Mouse (Mus musculus) embryonic facial prominence, embryonic 12.5 days (tissue): ENCODE data around the gene Slc5a6. TPM values are rescaled to one million over a fixed set of nuclear protein-coding genes. Genes with fewer than 3 reads are reported as not detected.
A peak's percentile ranks its signal among the peaks of the same experiment; 100 is the strongest.
"Not testable (repeated sequence)": the region's sequence is repeated elsewhere in the genome, so short reads cannot be mapped to it uniquely, and the experiment has no call there.

Experiments
- ATAC-seq: fragments of 200-750 bp; cut with Nextera tagmentation; 2 replicates; pipeline ENCODE4 v1.8.0; 2017; ENCODE audit not compliant: insufficient number of reproducible peaks, insufficient read depth, low FRiP score, low TSS enrichment
- H3K27ac ChIP-seq: fragments of 300-500 bp; sonication (generic); 2 replicates; pipeline ENCODE4 v1.5.1; 2016; ENCODE audit warnings: mild to moderate bottlenecking
- H3K27me3 ChIP-seq: fragments of 300-500 bp; sonication (generic); 2 replicates; pipeline ENCODE4 v1.6.1; 2016; ENCODE audit warnings: mild to moderate bottlenecking, moderate library complexity
- H3K36me3 ChIP-seq: fragments of 300-500 bp; sonication (generic); 2 replicates; pipeline ENCODE4 v1.6.1; 2016; ENCODE audit warnings: mild to moderate bottlenecking
- H3K4me1 ChIP-seq: fragments of 300-500 bp; sonication (generic); 2 replicates; pipeline ENCODE4 v1.6.1; 2016
- H3K4me2 ChIP-seq: fragments of 300-500 bp; sonication (generic); replicated peaks from 2 replicates; pipeline ENCODE4 v1.6.1; 2016; ENCODE audit warnings: mild to moderate bottlenecking, moderate library complexity
- H3K4me3 ChIP-seq: fragments of 300-500 bp; sonication (generic); 2 replicates; pipeline ENCODE4 v1.5.1; 2016; ENCODE audit warnings: mild to moderate bottlenecking
- H3K9ac ChIP-seq: fragments of 300-500 bp; sonication (generic); 2 replicates; pipeline ENCODE4 v1.6.1; 2016; ENCODE audit warnings: mild to moderate bottlenecking, moderate library complexity
- H3K9me3 ChIP-seq: fragments of 300-500 bp; sonication (generic); 2 replicates; pipeline ENCODE4 v1.6.1; 2016; ENCODE audit warnings: mild to moderate bottlenecking, moderate library complexity
- WGBS: fragments of 180-500 bp; shearing (Covaris S2); methylation state at CpG from one replicate; pipeline ENCODE4 v1.1.7; 2016; 5-methylcytosine and 5-hydroxymethylcytosine counted together
- polyA plus RNA-seq: library from polyadenylated mRNA; unstranded; fragments of >200 nt; fragmentation: Nextera tagmentation; extraction: Ambion mirVana; gene quantifications from 2 replicates; pipeline ENCODE4 v1.2.1, GENCODE M21; 2016

Slc5a6 gene
- polyA plus RNA-seq, 1 experiment from 2014 or later = 11.8 TPM

DNA sequence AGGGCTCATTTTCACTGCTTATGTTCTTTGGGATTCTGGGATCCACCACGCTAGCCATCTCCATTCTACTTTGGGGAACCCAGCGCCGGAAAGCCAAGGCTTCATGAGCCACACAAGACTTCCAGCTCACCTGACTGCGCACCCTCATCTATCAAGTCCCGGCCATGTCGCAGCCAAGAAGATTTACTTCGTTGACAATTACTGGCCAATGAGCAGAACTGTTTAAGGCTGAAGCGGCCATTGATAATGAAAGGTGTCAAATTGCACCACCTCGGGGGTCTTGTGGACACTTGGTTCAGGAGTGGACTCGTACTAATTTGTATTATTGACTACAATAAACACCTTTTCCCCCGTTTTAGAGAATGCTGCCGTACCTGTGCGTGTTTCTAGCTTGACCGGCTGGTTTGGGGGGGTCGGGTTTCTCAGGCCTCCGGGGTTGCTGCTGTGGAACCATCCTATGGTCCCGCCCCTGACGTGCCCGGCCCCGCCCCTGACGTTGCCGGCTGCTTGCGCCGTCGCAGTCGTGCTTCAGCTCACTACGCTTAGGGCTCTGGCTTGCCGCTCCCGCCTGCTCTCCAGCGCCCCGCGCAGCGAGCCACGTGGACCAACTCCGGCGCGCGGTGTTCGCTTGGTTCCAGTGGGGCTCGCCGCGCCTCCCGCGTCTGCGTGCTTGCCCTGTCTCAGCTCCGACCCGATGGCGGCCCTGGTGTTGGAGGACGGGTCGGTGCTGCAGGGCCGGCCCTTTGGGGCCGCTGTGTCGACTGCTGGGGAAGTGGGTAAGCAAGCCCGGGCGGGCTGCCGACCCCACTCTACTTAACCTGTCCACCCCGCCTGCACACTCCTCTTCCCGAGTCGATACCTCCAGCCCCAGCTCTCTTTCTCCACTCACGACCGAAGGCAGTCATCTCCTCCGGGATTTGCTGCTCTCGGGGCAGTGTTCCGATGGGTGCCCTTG is 5.8 kb upstream of the Slc5a6 start, which contains the start of gene Cad:
Cad (plus strand) TSS at position 520 of the 955 bp plus-strand sequence.
- peak within 1 kb of the TSS; percentile 74 for H3K9ac ChIP-seq
- H3K4me1 ChIP-seq = peaks cover 11% of the 10 kb centered on the region
- H3K27me3 ChIP-seq = no peaks in the 10 kb centered on the region
- no peaks in the 10 kb centered on the region for H3K9me3 ChIP-seq
- peak within 1 kb of the TSS; percentile 65 for H3K4me3 ChIP-seq
- H3K27ac ChIP-seq = peak within 1 kb of the TSS; percentile 72
- peaks cover 16% of the 10 kb centered on the region for H3K36me3 ChIP-seq
- WGBS = under 1% methylated on average over 59 of the region's 64 CpGs
- H3K4me2 ChIP-seq = peak within 1 kb of the TSS; percentile 88
- peak; percentile 95 for ATAC-seq

DNA sequence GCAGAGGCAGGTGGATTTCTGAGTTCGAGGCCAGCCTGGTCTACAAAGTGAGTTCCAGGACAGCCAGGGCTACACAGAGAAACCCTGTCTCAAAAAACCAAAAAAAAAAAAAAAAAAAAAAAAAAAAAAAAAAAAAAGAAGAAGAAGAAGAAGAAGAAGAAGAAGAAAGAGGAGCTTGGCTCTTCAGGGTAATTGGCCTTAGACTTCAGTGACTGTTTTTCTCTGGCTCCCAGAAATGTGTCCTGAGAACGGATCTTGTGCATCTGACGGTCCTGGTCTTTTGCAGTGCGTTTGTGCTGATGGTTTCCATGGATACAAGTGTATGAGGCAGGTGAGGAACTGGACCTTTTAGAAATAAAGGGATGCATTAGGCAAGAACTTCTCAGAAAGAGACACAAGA is 5.0 kb upstream of the Slc5a6 start:
- H3K4me2 ChIP-seq = peak overlapping the region; percentile 88
- not testable (repeated sequence) for H3K36me3 ChIP-seq, H3K9ac ChIP-seq, H3K27me3 ChIP-seq, H3K9me3 ChIP-seq, ATAC-seq
- 60% methylated on average over 4 of the region's 4 CpGs for WGBS
- H3K4me1 ChIP-seq = peaks cover 11% of the 10 kb centered on the region
- H3K4me3 ChIP-seq = peak overlapping the region; percentile 65
- H3K27ac ChIP-seq = peak overlapping the region; percentile 65; the same call in 1 of the 2 replicates

DNA sequence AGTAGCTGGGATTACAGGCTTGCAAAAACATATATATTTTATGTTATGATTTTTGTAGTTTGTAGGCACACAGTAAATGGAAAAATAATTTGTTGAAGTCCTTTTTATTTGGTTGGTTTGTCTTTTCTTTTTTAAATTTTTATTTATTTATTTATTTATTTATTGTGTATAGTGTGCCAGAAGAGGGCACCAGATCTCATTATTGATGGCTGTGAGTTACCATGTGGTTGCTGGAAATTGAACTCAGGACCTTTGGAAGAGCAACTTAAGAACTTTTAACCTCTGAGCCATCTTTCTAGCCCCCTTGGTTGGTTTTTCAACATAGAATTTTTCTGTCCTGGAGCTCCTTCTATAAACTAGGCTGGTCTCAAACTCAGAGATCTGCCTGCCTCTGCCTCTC is 1.7 kb upstream of the Slc5a6 start:
- Histone ChIP-seq H3K4me1 (peaks cover 11% of the 10 kb centered on the region), H3K27me3 (no peaks in the 10 kb centered on the region), H3K9ac (no peak overlapping the region), H3K27ac (no peak overlapping the region), H3K9me3 (no peaks in the 10 kb centered on the region), H3K4me3 (no peak overlapping the region), H3K36me3 (0 out of 2 replicates have a peak, but pooled peaks cover 6% of the 10 kb centered on the region), H3K4me2 (no peak overlapping the region)
- ATAC-seq = no peak

DNA sequence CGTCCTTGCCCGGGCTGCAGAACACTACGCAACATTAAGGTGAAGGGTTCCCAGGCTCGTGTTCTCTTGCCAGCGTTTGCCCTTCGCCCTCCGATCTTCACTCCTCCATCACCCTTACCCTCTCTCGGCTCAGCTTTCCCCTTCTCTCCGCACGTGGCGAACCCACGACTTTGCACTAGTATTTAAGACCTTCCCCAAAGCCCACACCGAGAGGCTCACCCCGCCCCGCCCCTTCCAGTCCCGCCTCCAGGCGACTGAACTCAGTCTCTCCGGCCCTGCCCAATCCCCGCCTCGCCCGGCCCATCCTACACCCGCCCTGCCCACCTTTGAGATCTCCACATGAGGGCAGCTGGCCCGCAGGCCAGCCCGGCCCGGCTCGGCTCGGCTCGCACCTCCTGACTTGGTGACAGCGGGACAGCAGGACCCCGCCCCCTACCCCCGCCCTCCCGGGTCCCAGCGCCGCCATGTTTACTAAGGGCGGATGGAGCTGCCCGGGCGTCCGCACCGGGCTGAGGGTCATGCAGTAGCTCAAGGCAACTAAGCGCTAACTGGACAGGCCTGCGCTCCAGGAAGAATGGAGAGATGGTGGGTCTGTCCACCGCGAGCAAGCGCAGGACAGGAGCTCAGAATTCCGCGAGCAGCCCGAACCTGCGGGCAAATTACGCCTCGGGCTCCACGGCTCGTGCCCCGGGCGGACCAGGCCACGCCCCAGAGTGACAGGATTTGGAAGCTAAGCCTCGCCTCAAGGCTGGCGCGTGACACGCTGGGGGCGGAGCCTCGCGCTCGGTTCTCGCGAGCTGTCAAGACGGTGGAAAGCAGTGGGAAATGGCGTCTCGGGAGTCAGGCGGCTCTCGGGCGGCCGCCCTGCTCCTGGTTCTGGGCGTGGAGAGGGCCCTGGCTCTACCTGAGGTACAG is 619 bp downstream of the Slc5a6 start, which contains the start of gene Atraid:
Atraid (plus strand) TSS at position 465 of the 915 bp plus-strand sequence.
- under 1% methylated on average over 73 of the region's 73 CpGs for whole genome bisulfite sequencing
- peak within 1 kb of the TSS; percentile 56 for H3K4me3 ChIP-seq
- peak within 1 kb of the TSS; percentile 69 for H3K9ac ChIP-seq
- H3K4me1 ChIP-seq = peaks cover 7% of the 10 kb centered on the region; the same call in 1 of the 2 replicates
- ATAC-seq = peak; percentile 97
- H3K9me3 ChIP-seq = no peaks in the 10 kb centered on the region
- no peaks in the 10 kb centered on the region for H3K27me3 ChIP-seq
- H3K4me2 ChIP-seq = peak within 1 kb of the TSS; percentile 79
- H3K27ac ChIP-seq = peak within 1 kb of the TSS; percentile 88
- peaks cover 18% of the 10 kb centered on the region; the same call in 1 of the 2 replicates for H3K36me3 ChIP-seq

DNA sequence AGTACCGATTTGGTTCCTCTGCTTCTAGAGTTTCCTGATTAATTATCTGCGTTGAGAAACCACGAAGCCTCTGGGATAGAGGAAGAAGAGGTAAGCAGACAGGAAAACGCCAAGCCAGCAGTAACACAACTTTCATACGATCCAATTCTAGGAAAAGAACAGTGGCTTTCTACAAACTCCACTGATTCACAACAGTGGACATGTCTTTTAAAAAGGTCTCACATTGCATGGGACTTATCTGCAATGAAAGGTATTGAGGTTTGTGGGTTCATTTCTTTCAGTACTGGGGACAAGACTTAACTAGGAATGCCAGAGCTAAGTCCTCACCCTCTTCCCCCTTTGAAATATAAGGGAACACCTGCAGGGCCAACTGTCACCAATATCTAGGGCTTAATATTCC is 1.6 kb downstream of the Slc5a6 start:
- ATAC-seq = no peak
- H3K27ac ChIP-seq = no peak overlapping the region
- H3K4me3 ChIP-seq = peak overlapping the region; percentile 56
- 75% methylated on average over 5 of the region's 5 CpGs for WGBS
- H3K9me3 ChIP-seq = no peaks in the 10 kb centered on the region
- peaks cover 7% of the 10 kb centered on the region; the same call in 1 of the 2 replicates for H3K4me1 ChIP-seq
- H3K27me3 ChIP-seq = no peaks in the 10 kb centered on the region
- H3K9ac ChIP-seq = no peak overlapping the region
- H3K36me3 ChIP-seq = peaks cover 15% of the 10 kb centered on the region; the same call in 1 of the 2 replicates
- H3K4me2 ChIP-seq = peak overlapping the region; percentile 79

DNA sequence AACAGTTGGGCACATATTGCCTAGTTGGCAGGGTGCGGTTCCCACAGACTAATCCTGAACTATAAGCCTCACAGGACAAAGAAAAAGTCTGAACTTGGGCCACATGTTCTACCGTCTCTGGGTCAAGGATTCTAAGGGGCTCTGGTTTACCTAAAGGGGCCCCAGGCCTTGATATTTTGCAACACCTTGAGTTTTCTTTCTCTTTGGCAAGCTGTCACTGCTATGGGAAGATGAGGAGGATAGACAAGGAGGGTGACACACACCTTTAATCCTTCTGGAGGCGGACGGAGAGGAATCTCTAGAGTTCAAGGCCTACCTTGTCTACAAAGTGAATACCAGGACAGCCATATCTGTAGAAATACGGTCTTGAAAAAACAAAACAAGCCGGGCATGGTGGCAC is 2.3 kb downstream of the Slc5a6 start:
- Histone ChIP-seq H3K36me3 (peaks cover 15% of the 10 kb centered on the region; the same call in 1 of the 2 replicates), H3K27ac (no peak overlapping the region), H3K4me2 (no peak overlapping the region), H3K9me3 (no peaks in the 10 kb centered on the region), H3K9ac (no peak overlapping the region), H3K4me3 (no peak overlapping the region), H3K27me3 (no peaks in the 10 kb centered on the region), H3K4me1 (peaks cover 7% of the 10 kb centered on the region; the same call in 1 of the 2 replicates)
- 88% methylated on average over 6 of the region's 6 CpGs for WGBS
- no peak for ATAC-seq

DNA sequence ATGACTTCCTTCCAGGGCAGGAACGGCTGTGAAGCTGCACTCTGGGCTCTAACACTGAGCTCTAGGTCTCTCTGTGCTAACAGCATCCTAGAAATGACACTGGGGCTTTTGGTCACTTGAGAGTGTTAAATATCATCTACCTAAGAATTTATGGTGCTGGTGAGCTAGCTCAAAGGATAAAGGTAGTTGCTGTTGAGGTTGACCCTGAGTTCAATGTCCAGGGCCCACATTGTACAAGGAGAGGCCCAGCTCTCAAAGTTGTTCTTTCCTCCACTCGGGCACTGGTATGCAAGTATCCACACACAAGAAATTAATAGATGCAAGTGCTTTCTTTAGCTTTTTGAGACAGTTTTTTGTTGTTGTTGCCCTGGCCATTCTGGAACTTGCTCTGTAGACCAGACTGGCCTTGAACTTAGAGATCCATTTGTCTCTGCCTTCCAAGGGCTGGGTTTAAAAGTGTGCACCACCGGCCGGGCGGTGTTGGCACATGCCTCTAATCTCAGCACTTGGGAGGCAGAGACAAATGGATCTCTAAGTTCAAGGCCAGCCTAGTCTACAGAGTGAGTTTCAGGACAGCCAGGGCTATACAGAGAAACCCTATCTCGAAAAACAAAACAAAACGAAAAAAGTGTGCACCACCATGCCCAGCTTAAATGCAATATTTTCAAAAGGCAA is 10.4 kb downstream of the Slc5a6 start:
- H3K27me3 ChIP-seq = no peaks in the 10 kb centered on the region
- H3K9me3 ChIP-seq = no peaks in the 10 kb centered on the region
- no peak overlapping the region for H3K4me2 ChIP-seq
- H3K27ac ChIP-seq = no peak overlapping the region
- H3K4me3 ChIP-seq = no peak overlapping the region
- 84% methylated on average over 7 of the region's 7 CpGs for whole genome bisulfite sequencing
- peaks cover 11% of the 10 kb centered on the region; the same call in 1 of the 2 replicates for H3K36me3 ChIP-seq
- no peak for ATAC-seq
- H3K4me1 ChIP-seq = no peaks in the 10 kb centered on the region
- H3K9ac ChIP-seq = no peak overlapping the region

DNA sequence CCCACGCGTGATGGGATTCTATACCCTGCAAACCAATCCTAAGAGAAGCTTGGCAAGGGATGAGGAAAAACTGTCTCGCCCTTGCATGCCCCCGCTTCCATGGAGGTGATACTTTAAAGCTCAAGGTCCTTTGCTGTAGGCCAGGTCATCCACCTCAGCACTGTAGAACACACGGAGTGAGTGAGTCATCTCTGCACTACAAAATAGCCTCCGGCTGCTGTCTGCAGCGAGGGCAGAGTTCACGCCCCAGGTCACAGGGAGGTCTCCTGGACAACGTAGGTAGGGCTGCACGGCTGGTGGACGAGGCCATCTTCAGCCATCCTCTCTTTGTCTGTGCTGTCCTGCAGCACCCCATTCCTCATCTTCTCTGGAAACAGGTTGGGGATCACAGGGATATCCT is 12.2 kb downstream of the Slc5a6 start:
- H3K36me3 ChIP-seq, ATAC-seq, H3K9ac ChIP-seq, H3K4me1 ChIP-seq, H3K4me2 ChIP-seq, H3K4me3 ChIP-seq, H3K27ac ChIP-seq, H3K9me3 ChIP-seq, H3K27me3 ChIP-seq: not testable (repeated sequence)
- WGBS = 83% methylated on average over 11 of the region's 11 CpGs

DNA sequence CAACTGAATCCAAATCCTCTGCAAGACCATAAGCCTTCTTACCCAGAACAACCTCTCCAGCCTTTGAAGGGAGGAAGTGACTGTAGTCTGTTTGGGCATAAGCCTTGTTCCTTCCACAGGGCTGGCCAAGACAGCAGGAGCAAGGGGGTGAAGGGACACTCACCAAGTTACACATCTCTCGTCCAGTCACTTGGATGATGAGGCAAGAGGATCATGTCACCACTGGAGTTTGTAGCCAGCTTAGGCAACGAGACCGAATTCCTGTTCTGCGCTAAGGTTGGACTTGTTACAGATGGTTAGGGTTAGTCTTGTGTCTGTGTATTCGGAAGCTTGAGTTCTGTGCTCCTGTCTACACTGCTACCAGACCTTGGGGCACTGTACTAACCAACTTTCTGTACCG is 14.1 kb downstream of the Slc5a6 start:
- H3K9me3 ChIP-seq = no peaks in the 10 kb centered on the region
- no peaks in the 10 kb centered on the region for H3K4me1 ChIP-seq
- WGBS = 90% methylated on average over 6 of the region's 6 CpGs
- peaks cover 7% of the 10 kb centered on the region; the same call in 1 of the 2 replicates for H3K36me3 ChIP-seq
- no peak overlapping the region for H3K27ac ChIP-seq
- H3K9ac ChIP-seq = no peak overlapping the region
- ATAC-seq = no peak
- H3K4me3 ChIP-seq = no peak overlapping the region
- no peaks in the 10 kb centered on the region for H3K27me3 ChIP-seq
- no peak overlapping the region for H3K4me2 ChIP-seq

DNA sequence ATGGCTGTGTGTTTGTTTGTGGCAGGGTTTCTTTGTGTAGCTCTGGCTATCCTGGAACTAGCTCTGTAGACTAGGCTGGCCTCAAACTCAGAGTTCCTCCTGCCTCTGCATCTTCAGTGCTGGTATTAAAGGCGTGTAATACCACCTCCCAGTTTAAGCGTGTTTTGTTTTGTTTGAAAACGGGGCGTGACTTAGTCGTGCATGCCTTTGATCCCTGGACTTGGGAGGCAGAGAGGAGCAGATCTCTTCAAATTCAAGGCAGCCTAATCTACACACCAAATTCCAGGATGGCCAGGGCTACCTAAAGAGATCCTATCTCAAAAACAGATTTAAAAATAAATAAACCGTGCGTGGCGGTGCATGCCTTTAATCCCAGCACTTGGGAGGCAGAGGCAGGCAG is 17.2 kb downstream of the Slc5a6 start:
- Histone ChIP-seq H3K4me3 (no peak overlapping the region), H3K27ac (no peak overlapping the region), H3K27me3 (no peaks in the 10 kb centered on the region), H3K4me1 (no peaks in the 10 kb centered on the region), H3K9ac (no peak overlapping the region), H3K9me3 (no peaks in the 10 kb centered on the region), H3K4me2 (no peak overlapping the region), H3K36me3 (0 out of 2 replicates have a peak, but pooled peaks cover under 1% of the 10 kb centered on the region)
- WGBS = 86% methylated on average over 8 of the region's 8 CpGs
- ATAC-seq = no peak

DNA sequence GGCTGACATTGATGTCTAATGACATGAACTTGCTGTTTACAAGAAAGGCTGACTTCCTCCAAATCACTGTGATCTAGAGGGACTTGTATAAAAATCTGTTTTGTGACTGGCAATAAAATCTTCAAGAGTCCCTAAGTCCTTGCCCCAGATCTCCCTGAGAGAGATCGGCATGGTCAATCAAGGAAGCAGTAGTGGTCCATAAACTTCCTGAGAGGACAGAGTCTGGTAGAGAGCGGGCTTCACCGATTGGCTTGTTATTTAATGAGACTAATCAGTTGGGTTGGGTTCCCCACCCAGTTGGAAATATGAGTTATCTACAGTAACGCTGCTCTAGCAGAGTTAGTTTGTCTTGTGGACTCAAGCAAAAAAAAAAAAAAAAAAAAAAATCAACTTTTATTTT is 17.8 kb downstream of the Slc5a6 start:
- H3K27me3 ChIP-seq = no peaks in the 10 kb centered on the region
- WGBS = 89% methylated on average over 4 of the region's 4 CpGs
- no peak for ATAC-seq

More for the DNA sequence above, 17.8 kb downstream of the Slc5a6 start:
- no peaks in the 10 kb centered on the region for H3K9me3 ChIP-seq
- H3K4me2 ChIP-seq = no peak overlapping the region
- H3K4me1 ChIP-seq = no peaks in the 10 kb centered on the region
- H3K4me3 ChIP-seq = no peak overlapping the region
- H3K9ac ChIP-seq = no peak overlapping the region
- no peak overlapping the region for H3K27ac ChIP-seq
- no peaks in the 10 kb centered on the region for H3K36me3 ChIP-seq
